Mouse (Mus musculus) neural tube, embryonic 14.5 days (tissue): ENCODE results near the gene Hscb. TPM values are rescaled to one million over a fixed set of nuclear protein-coding genes. Genes with fewer than 3 reads are reported as not detected.
"Not testable (repeated sequence)": the region's sequence is repeated elsewhere in the genome, so short reads cannot be mapped to it uniquely, and the experiment has no call there.

ENCODE experiments used
- ATAC-seq: fragments of 200-750 bp; cut with Nextera tagmentation; 2 replicates; pipeline ENCODE4 v1.8.0; 2017; ENCODE audit warnings: low read depth, mild to moderate bottlenecking, moderate TSS enrichment, moderate library complexity
- H3K27ac ChIP-seq: fragments of 300-500 bp; sonication (generic); 2 replicates; pipeline ENCODE4 v1.5.1; 2014; ENCODE audit warnings: low read depth, mild to moderate bottlenecking, control low read depth, low read length, moderate library complexity, mixed read lengths
- H3K27me3 ChIP-seq: fragments of 300-500 bp; sonication (generic); 2 replicates; pipeline ENCODE4 v1.6.1; 2014; ENCODE audit warnings: low read length; ENCODE audit not compliant: control insufficient read depth, insufficient read depth
- H3K36me3 ChIP-seq: fragments of 300-500 bp; sonication (generic); 2 replicates; pipeline ENCODE4 v1.6.1; 2014; ENCODE audit warnings: low read length, mixed read lengths; ENCODE audit not compliant: control insufficient read depth, insufficient read depth
- H3K4me1 ChIP-seq: fragments of 300-500 bp; sonication (generic); 2 replicates; pipeline ENCODE4 v1.6.1; 2014; ENCODE audit warnings: low read length; ENCODE audit not compliant: control insufficient read depth, insufficient read depth
- H3K4me2 ChIP-seq: fragments of 300-500 bp; sonication (generic); 2 replicates; pipeline ENCODE4 v1.6.1; 2014; ENCODE audit warnings: mild to moderate bottlenecking, low read depth, low read length, control low read depth
- H3K4me3 ChIP-seq: fragments of 300-500 bp; sonication (generic); 2 replicates; pipeline ENCODE4 v1.5.1; 2014; ENCODE audit warnings: low read depth, low read length, control low read depth, mixed read lengths
- H3K9ac ChIP-seq: fragments of 300-500 bp; sonication (generic); replicated peaks from 2 replicates; pipeline ENCODE4 v1.6.1; 2014; ENCODE audit warnings: low read depth, mild to moderate bottlenecking, control low read depth, low read length, mixed read lengths
- H3K9me3 ChIP-seq: fragments of 300-500 bp; sonication (generic); 2 replicates; pipeline ENCODE4 v1.6.1; 2016; ENCODE audit warnings: low read length; ENCODE audit not compliant: control insufficient read depth
- WGBS: fragments of 180-500 bp; shearing (Covaris S2); extraction: QIAGEN DNeasy Blood & Tissue Kit; methylation state at CpG from one replicate; pipeline ENCODE4 v1.1.7; 2014; 5-methylcytosine and 5-hydroxymethylcytosine counted together
- polyA plus RNA-seq: library from polyadenylated mRNA; unstranded; fragments of >200 nt; fragmentation: Nextera tagmentation; extraction: Ambion mirVana; gene quantifications from 2 replicates; pipeline ENCODE4 v1.2.1, GENCODE M21; 2014

Gene Hscb
- 7.9 and 9.2 TPM in 2 replicates for polyA plus RNA-seq

GRCm38 (mm10) chr5:110839678-110840365 is at the start of gene Hscb, which contains the start of gene Chek2:
Gene Hscb (minus strand): TSS chr5:110839777.
Gene Chek2 (plus strand): TSS chr5:110839979.
- ATAC-seq, result peak; percentile 99
- Histone ChIP-seq H3K9me3 (no peaks in the 10 kb centered on the region), H3K4me1 (peaks cover 10% of the 10 kb centered on the region; the same call in 1 of the 2 replicates), H3K9ac (peak within 1 kb of the TSS; percentile 66), H3K4me2 (peak within 1 kb of the TSS; percentile 76), H3K27ac (peak within 1 kb of the TSS; percentile 69), H3K4me3 (peak within 1 kb of the TSS; percentile 69), H3K36me3 (no peaks in the 10 kb centered on the region), H3K27me3 (no peaks in the 10 kb centered on the region; the same call in 1 of the 2 replicates)
- 0% methylated on average over 41 of the region's 41 CpGs for WGBS

GRCm38 (mm10) chr5:110888596-110888995 is 49.0 kb upstream of the Hscb start:
- Histone ChIP-seq H3K9me3 (no peaks in the 10 kb centered on the region), H3K27me3 (no peaks in the 10 kb centered on the region), H3K4me1 (no peaks in the 10 kb centered on the region), H3K4me3 (no peak overlapping the region), H3K27ac (no peak overlapping the region), H3K36me3 (no peaks in the 10 kb centered on the region; the same call in 1 of the 2 replicates), H3K4me2 (no peak overlapping the region), H3K9ac (no peak overlapping the region)
- WGBS, result 85% methylated on average over 4 of the region's 4 CpGs
- ATAC-seq, result no peak

GRCm38 (mm10) chr5:110879584-110880374 is 40.2 kb upstream of the Hscb start, which contains the start of gene Ttc28:
Gene Ttc28 (plus strand): TSS chr5:110879803.
- Histone ChIP-seq H3K27me3 (no peaks in the 10 kb centered on the region), H3K27ac (peak within 1 kb of the TSS; percentile 36), H3K4me1 (peaks cover 8% of the 10 kb centered on the region), H3K9me3 (no peaks in the 10 kb centered on the region), H3K4me3 (peak within 1 kb of the TSS; percentile 81), H3K4me2 (peak within 1 kb of the TSS; percentile 85), H3K36me3 (no peaks in the 10 kb centered on the region), H3K9ac (peak within 1 kb of the TSS; percentile 89)
- ATAC-seq, result peak; percentile 90
- WGBS, result under 1% methylated on average over 66 of the region's 101 CpGs

- Histone ChIP-seq H3K27me3 (no peaks in the 10 kb centered on the region), H3K4me3 (peak overlapping the region; percentile 81), H3K27ac (peak overlapping the region; percentile 36), H3K9me3 (no peaks in the 10 kb centered on the region), H3K4me2 (peak overlapping the region; percentile 85), H3K9ac (peak overlapping the region; percentile 89), H3K4me1 (peaks cover 8% of the 10 kb centered on the region), H3K36me3 (no peaks in the 10 kb centered on the region)
- 0 out of 2 replicates have a peak, but pooled peaks have one; percentile 3 for ATAC-seq
- WGBS, result 71% methylated on average over 7 of the region's 7 CpGs
These were observed 39.5 kb upstream of the Hscb start for GRCm38 (mm10) chr5:110879042-110879441.

GRCm38 (mm10) chr5:110878526-110878925 is 38.9 kb upstream of the Hscb start:
- H3K4me3 ChIP-seq, H3K9ac ChIP-seq, H3K4me1 ChIP-seq, ATAC-seq, H3K27me3 ChIP-seq, H3K9me3 ChIP-seq, H3K4me2 ChIP-seq, H3K36me3 ChIP-seq, H3K27ac ChIP-seq: not testable (repeated sequence)
- 98% methylated on average over 1 of the region's 1 CpGs for WGBS

GRCm38 (mm10) chr5:110877666-110878505 is 38.3 kb upstream of the Hscb start:
- H3K4me1 ChIP-seq, result peaks cover 8% of the 10 kb centered on the region
- no peak overlapping the region for H3K4me2 ChIP-seq
- no peaks in the 10 kb centered on the region for H3K9me3 ChIP-seq
- ATAC-seq, result no peak
- WGBS, result 44% methylated on average over 5 of the region's 5 CpGs
- H3K27me3 ChIP-seq, result no peaks in the 10 kb centered on the region
- no peak overlapping the region for H3K4me3 ChIP-seq
- H3K36me3 ChIP-seq, result no peaks in the 10 kb centered on the region
- H3K9ac ChIP-seq, result no peak overlapping the region
- no peak overlapping the region for H3K27ac ChIP-seq

GRCm38 (mm10) chr5:110875286-110875685 is 35.7 kb upstream of the Hscb start:
- Histone ChIP-seq H3K36me3 (no peaks in the 10 kb centered on the region), H3K27ac (no peak overlapping the region), H3K9ac (no peak overlapping the region), H3K4me3 (no peak overlapping the region), H3K27me3 (no peaks in the 10 kb centered on the region), H3K9me3 (no peaks in the 10 kb centered on the region), H3K4me2 (no peak overlapping the region), H3K4me1 (peaks cover 6% of the 10 kb centered on the region; the same call in 1 of the 2 replicates)
- no peak for ATAC-seq
- WGBS, result 94% methylated on average over 1 of the region's 1 CpGs

GRCm38 (mm10) chr5:110874711-110875110 is 35.1 kb upstream of the Hscb start:
- no peaks in the 10 kb centered on the region for H3K36me3 ChIP-seq
- no peak overlapping the region for H3K9ac ChIP-seq
- no peaks in the 10 kb centered on the region for H3K27me3 ChIP-seq
- peaks cover 3% of the 10 kb centered on the region; the same call in 1 of the 2 replicates for H3K4me1 ChIP-seq
- H3K9me3 ChIP-seq, result no peaks in the 10 kb centered on the region
- H3K4me2 ChIP-seq, result no peak overlapping the region
- ATAC-seq, result no peak
- no peak overlapping the region for H3K4me3 ChIP-seq
- no peak overlapping the region for H3K27ac ChIP-seq
